Mouse (Mus musculus) urinary bladder, adult 18-20 months (tissue): ENCODE measurements around the gene Sox12.

Experiments used
- DNase-seq, 2 experiments: peaks; one replicate each; pipeline ENCODE4 v3.0.0; 2022; ENCODE audit warnings: low spot score in 2 of 2, mixed read lengths in 2 of 2

The Sox12 gene

DNA sequence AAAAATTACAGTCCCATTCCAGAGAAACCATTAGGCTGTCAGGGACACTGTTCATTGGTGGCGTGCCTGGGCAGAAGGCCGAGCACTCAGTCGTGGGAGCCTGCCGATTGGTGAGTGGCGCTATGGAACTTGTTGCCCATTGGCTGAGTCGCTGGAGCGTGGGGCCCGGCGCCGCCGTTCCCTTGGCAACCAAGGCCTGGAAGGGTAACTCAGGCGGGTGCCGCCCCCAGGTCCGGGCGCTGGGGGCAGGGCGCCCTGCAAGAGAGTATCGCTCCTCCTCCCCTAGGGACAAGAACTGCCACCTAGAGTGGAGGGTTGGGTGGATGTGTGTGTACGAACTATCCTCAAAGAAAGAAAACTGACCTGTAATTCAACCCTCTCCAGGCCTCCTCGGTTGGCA lies 8.3 kb upstream of the Sox12 start:
- DNase-seq = peak; percentile 76 to 92

GRCm38 (mm10) chr2:152399122-152399542 lies 1.3 kb upstream of the Sox12 start:
- DNase-seq = no peak

- DNase-seq = peak; percentile 88 to 92
Observed at GRCm38 (mm10) chr2:152398691-152399090, 828 bp upstream of the Sox12 start.

DNA sequence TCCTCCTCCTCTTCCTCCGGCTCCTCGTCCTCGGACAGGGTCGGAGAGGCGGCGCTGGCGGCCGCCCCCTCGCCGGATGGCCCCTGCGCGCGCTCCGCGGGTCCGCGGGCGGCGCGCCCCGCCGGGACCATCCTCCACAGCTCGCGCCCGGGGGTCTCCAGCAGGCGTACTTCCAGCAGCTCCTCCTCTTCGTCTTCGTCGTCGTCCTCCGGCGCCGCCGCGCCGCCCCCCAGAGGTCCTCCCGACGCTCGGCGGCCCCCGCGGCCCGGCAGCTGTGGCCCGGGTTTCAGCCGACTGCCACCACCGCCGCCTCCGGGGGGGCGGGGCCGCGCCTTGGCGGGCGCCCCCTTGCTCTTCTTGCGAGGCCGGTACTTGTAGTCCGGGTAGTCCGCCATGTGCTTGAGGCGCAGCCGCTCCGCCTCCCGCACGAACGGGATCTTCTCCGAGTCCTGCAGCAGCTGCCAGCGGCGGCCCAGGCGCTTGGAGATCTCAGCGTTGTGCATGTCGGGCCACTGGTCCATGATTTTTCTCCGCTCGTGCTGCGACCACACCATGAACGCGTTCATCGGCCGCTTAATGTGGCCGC lies 766 bp downstream of the Sox12 start:
- peak; percentile 63 to 67 for DNase-seq

DNA sequence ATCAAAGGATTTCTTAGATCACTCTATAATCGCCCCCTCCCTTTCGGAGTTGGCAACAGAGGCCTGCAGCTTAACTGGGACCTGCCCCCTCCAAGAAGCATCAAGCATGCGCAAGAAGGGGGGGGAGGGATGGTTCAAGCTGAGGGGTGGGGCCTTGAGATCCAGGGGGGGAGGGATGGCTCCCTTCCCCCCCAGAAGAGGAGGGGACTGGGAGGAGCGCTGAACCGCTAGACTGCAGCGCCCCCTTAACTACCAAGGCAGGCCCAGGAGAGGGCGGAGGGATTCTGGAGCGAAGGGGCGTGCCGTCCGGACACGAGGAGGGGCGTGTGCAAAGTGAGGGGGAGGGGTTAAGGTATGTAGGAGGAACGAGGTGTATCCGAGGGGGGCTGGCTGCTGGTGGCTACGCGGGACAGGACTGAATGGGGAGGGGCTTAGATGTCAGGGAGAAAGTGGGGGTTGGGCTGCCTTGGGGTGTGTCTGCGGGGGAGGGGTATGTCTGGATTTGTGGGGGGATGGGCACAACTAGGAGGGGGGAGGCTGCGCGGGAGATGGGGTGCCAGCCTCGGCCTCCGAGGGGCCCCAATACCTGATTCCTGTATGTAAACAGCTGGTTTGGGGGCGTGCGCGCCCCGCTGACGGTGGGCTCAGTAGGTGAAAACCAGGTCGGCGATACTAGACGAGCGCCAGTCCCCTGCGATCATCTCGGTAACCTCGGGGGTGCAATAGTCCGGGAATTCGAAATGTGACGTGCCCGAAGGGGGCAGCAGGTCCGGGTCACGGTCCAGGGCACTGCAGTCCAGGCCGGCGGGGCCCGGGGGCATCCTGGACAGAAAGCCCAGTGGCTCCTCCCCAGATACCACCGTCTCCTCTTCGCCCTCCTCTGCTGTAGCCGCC lies 1.5 kb downstream of the Sox12 start:
- DNase-seq = peak; percentile 46 to 76

- no peak for DNase-seq
Observed at GRCm38 (mm10) chr2:152395271-152395920, 2.5 kb downstream of the Sox12 start.

GRCm38 (mm10) chr2:152393225-152394017 lies 4.4 kb downstream of the Sox12 start:
- DNase-seq = no peak

- peak in 1 of 2 experiments; percentile 15 for DNase-seq
Observed at GRCm38 (mm10) chr2:152392786-152393185, 5.1 kb downstream of the Sox12 start.

- no peak for DNase-seq
Observed at GRCm38 (mm10) chr2:152384191-152384590, 13.7 kb downstream of the Sox12 start.

DNA sequence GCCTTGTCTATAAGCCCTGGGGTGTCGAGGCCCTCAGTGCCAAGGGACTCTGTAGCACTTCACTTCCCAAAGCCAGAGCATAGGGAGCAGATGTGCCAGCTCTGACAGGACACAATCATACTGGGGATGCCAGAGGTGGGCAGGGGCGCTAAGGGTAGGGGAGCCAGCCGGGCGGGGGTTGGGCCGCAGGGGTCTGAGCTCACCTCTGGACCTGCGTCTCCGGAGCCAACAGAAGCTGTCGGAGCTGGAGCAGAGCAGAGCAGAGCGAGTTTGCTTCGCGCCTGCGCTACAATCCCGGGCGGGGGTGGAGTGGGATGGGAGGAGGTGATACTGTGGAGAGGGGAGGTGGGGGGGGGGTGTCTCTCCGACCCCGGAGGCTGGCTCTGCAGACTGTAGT lies 21.5 kb downstream of the Sox12 start, which contains the start of gene Nrsn2:
TSS of gene Nrsn2 (minus strand) at position 294 of the 397 bp plus-strand sequence.
- no peak for DNase-seq

DNA sequence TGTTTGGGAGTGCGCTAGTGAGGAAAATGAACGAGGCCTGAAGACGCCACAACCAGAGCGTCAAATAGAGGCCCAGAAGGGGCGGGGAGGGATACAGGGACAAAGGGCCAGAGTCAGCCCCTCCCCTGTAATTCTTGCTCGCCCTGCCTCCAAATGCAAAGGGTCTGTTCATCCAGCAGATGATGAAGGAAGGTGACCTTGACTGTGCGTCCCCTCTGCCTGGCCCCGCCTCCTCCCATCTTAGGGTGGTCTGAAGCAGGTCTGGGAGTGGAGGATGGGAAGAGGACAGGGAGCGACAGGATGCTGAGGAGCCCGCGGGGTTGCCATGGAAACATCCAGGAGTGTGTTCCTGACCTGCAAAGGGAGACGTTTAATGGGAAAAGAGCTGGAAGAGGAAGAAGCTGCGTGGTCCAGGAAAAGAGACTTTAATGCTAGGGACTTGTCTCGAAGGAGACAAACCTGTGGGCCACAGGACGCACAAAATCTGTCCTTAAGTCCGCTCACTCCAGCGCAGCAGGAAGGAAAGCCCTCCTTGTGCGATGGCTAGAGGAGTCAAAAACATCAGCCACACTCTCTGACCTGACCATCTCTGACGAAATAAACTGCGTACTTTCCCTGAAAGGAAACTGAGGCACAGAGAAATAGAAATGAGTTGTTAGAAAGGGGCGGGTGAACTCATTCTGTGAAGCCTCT lies 22.1 kb downstream of the Sox12 start:
- DNase-seq = no peak

DNA sequence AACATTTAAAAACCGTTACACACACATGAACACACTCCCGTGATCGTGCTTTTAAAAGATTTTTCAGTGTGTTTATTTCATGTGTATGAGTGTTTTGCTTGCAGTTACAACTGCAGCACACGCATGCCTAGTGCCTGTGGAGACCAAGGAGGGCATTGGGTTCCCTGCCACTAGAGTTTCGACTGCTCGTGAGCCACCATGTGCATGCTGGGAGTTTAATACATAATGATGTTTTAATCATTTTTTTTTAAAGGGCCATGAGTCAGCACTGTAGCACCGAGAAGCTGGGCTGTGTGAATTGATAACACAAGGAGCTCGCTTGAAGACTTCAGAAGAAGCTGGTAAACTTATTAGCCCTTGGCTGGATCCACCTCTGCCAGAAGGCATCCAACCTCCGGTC lies 24.3 kb downstream of the Sox12 start:
- no peak for DNase-seq

DNA sequence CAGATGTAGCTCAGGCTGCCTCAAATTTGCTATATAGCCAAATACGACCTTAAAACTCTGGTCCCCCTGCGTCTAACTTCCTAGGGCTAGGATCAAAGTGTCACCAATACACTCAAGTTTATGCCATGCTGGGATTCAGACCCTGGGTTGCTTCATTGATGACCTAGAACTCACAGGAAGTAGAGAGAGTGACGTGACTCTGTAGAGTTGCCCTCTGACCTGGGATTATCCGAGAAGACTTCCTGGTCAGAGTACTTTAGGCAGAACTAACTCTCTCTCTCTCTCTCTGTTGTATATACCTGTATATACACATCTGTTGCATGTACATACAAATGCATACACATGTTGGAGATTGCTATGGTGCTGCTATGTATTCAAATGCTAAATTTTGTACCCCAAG lies 25.2 kb downstream of the Sox12 start:
- no peak for DNase-seq

DNA sequence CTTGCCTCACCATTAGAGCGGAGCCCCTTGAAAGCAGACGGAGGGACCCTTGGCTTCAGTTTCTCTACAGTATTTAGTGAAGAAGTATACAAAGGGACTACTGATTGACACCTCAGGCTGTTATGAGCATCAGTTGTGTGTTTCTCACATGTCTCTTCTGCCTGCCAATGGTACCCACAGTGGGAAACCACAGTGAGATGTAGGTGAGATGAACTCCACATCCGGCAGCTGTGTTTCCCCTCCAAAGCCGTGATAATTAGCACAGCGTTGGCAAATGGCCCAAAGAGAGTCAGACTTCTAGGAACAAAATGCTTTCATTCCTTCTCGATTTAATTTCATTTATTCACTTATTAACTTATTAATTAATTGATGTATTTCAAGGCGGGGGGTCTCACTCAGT lies 25.8 kb downstream of the Sox12 start:
- no peak for DNase-seq

GRCm38 (mm10) chr2:152368532-152369140 lies 29.2 kb downstream of the Sox12 start:
- no peak for DNase-seq

- DNase-seq = no peak
Observed at GRCm38 (mm10) chr2:152367917-152368316, 29.9 kb downstream of the Sox12 start.

GRCm38 (mm10) chr2:152363245-152364147 lies 34.4 kb downstream of the Sox12 start:
- peak; percentile 43 to 60 for DNase-seq

DNA sequence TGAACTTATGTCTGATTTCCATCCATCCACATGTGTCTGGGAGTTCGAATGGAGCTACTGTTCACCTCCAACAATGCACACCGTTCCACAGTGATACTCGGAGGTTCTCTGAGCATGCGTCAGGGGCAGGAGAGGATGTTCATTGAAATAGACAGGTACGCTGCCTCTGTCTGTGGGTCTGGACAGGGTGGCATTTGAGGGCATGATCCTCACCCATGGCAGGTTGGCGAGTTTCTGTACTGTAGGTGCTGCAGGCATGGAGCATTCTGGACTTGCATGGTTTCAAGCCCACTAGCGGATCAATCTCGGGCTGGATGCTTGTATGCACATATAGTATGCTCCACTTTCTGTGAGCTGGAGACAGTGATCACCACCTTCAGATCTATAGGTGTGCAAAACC lies 36.7 kb downstream of the Sox12 start:
- no peak for DNase-seq

GRCm38 (mm10) chr2:152360271-152360775 lies 37.5 kb downstream of the Sox12 start:
- peak; percentile 35 to 70 for DNase-seq
